Mouse (Mus musculus) megakaryocyte, embryonic 14.5 days (primary cell): ENCODE data around the gene Slc16a10.

Experiments used
- FLI1 ChIP-seq: IDR thresholded peaks from 2 replicates; pipeline ENCODE4 v1.6.1; 2012; ENCODE audit warnings: low read length, inconsistent platforms, mixed read lengths
- GATA1 ChIP-seq: IDR thresholded peaks from 3 replicates; pipeline ENCODE4 v1.6.1; 2012; ENCODE audit warnings: mixed read lengths, low read length, inconsistent platforms, borderline replicate concordance

DNA sequence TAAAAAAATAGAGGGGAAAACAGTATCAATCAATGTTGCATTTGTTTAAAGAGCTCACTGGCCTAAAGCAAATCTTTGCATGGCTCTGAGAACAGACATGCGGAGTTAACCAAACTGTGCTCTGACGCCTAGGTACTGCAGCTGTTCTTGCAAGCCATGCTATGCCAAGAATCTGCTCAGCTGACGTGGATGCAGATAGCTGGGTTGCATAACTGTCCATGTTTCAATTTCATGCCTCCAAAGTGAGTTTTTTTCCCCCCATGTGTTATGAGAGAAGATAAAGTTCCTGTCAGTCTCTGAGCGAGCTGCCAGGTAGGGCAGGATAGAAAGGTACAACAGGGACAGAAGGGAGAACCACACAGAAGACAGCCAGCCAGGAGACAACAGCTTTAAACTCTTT is 72.8 kb downstream of the Slc16a10 start:
- TF ChIP-seq GATA1 (no peak), FLI1 (no peak)
